In the genomic region with DNA sequence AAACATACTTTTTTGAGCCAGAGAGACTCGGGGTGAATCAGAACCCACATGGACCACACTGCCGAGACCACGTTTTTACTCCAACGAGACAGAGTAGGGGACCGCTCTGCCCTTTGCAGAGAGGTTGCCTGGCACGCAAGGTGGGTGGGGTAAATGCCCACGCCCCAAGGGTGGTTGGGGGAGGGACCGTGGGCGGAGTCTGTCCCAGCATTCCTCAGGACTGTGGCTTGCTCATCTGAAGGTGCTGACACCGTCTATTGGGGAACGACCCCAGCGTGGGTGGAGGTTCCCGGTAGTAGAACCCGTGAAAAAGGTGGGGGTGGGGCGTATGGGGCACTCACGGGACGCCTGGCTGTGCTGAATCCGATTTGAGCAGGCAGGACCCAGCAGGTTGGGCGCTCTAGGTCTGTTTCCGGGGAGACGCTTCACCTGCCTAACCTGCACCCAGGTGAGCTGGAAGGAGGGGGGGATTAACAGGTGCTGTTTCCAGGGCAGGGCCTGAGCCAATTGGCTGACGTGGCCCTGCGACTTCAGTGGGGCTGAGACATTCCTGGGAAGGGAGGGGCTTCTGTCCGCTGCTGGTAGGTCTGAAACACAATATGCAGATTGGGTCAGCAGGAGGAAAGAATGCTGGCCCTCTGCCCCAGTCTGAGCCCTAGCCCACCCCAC, we compare ENCODE assay signal across 8 mouse cellular contexts. TPM values are rescaled to one million over a fixed set of nuclear protein-coding genes. Genes with fewer than 3 reads are reported as not detected.
A peak's percentile ranks its signal among the peaks of the same experiment; 100 is the strongest.
DNase-seq lines count a peak whose midpoint lies in the region; ATAC-seq and TF ChIP-seq lines count a peak whose summit lies in the region.

Tmem125 (minus strand) TSS at position 453 of the 669 bp plus-strand sequence.

- CTCF ChIA-PET in Patski (lab: Charles Lee) = interaction anchor here (1.3 kb wide), 1 partner anchor 18 kb away, joined by 3 read pairs; no protein-coding TSS in a partner anchor

- no peak for TF ChIP-seq RAD21 in CH12.LX (IDR thresholded peaks at IDR 0.05; ENCODE audit: low read depth, low read length)

- H3K27me3 ChIP-seq in CH12.LX (replicated peaks) = peaks cover 80% of the 10 kb centered on the region
- H3K27me3 ChIP-seq in Patski = no peaks in the 10 kb centered on the region
- no peaks in the 10 kb centered on the region for H3K27me3 ChIP-seq in embryonic facial prominence, embryonic 15.5 days
- H3K27me3 ChIP-seq in hindbrain, embryonic 12.5 days = peaks cover 13% of the 10 kb centered on the region
- peaks cover 19% of the 10 kb centered on the region for H3K27me3 ChIP-seq in limb, embryonic 12.5 days
- no peaks in the 10 kb centered on the region; the same call in 1 of the 2 replicates for H3K27me3 ChIP-seq in midbrain, embryonic 11.5 days (ENCODE audit: control insufficient read depth, insufficient read depth, low read length)
- no peaks in the 10 kb centered on the region for H3K27me3 ChIP-seq in thymus, adult 2 months (ENCODE audit: control insufficient read depth, insufficient read depth, low read length)

- no peaks in the 10 kb centered on the region for H3K36me3 ChIP-seq in CH12.LX (replicated peaks in 1 of 2; ENCODE audit: control insufficient read depth in 1 of 2, insufficient read depth in 1 of 2, low read length in 1 of 2)
- H3K36me3 ChIP-seq in embryonic facial prominence, embryonic 15.5 days = no peaks in the 10 kb centered on the region
- no peaks in the 10 kb centered on the region for H3K36me3 ChIP-seq in hindbrain, embryonic 12.5 days
- no peaks in the 10 kb centered on the region for H3K36me3 ChIP-seq in limb, embryonic 12.5 days
- H3K36me3 ChIP-seq in midbrain, embryonic 11.5 days (ENCODE audit: control insufficient read depth, insufficient read depth, low read length) = no peaks in the 10 kb centered on the region
- H3K36me3 ChIP-seq in thymus, adult 2 months (ENCODE audit: control insufficient read depth, insufficient read depth, low read length) = no peaks in the 10 kb centered on the region

- no peak for TF ChIP-seq CTCF in CH12.LX (conservative IDR thresholded peaks at IDR 0.05 in 1 of 2, IDR thresholded peaks at IDR 0.05 in 1 of 2; ENCODE audit: low read depth in 2 of 2, low read length in 2 of 2)
- TF ChIP-seq CTCF in Patski (IDR thresholded peaks at IDR 0.05) = no peak
- TF ChIP-seq CTCF in thymus, adult 2 months (IDR thresholded peaks at IDR 0.05; ENCODE audit: borderline replicate concordance, control insufficient read depth, extremely low read depth, insufficient read depth, low read length, poor library complexity) = no peak

- no peak within 1 kb of the TSS for H3K27ac ChIP-seq in CH12.LX (ENCODE audit: insufficient read depth, low read depth)
- H3K27ac ChIP-seq in embryonic facial prominence, embryonic 15.5 days (replicated peaks) = peak within 1 kb of the TSS; percentile 76
- no peak within 1 kb of the TSS for H3K27ac ChIP-seq in hindbrain, embryonic 12.5 days
- no peak within 1 kb of the TSS for H3K27ac ChIP-seq in limb, embryonic 12.5 days
- H3K27ac ChIP-seq in midbrain, embryonic 11.5 days (ENCODE audit: low read depth, low read length) = no peak within 1 kb of the TSS
- no peak within 1 kb of the TSS for H3K27ac ChIP-seq in thymus, adult 2 months (ENCODE audit: control insufficient read depth, insufficient read depth, low read length)

- no peak for TF ChIP-seq EP300 in CH12.LX (IDR thresholded peaks at IDR 0.05; ENCODE audit: low read length)

- POLR2A ChIA-PET in Patski (lab: Charles Lee) = interaction anchor here (0.9 kb wide), 1 partner anchor 130 kb away, joined by 3 read pairs; no protein-coding TSS in a partner anchor

- no peak within 1 kb of the TSS for H3K9ac ChIP-seq in CH12.LX (ENCODE audit: insufficient read depth, low read depth)
- no peak within 1 kb of the TSS for H3K9ac ChIP-seq in embryonic facial prominence, embryonic 15.5 days
- no peak within 1 kb of the TSS for H3K9ac ChIP-seq in hindbrain, embryonic 12.5 days
- no peak within 1 kb of the TSS; the same call in 1 of the 2 replicates for H3K9ac ChIP-seq in limb, embryonic 12.5 days (replicated peaks)
- 0 out of 2 replicates have a peak within 1 kb of the TSS, but pooled peaks have one; percentile 28 for H3K9ac ChIP-seq in midbrain, embryonic 11.5 days (ENCODE audit: low read length)

- H3K79me2 ChIP-seq in CH12.LX (replicated peaks; ENCODE audit: control insufficient read depth, extremely low read depth, insufficient read depth, poor library complexity, severe bottlenecking) = no peaks in the 10 kb centered on the region

- no peak for TF ChIP-seq POLR2A in CH12.LX (IDR thresholded peaks at IDR 0.05; ENCODE audit: low read depth, low read length)
- TF ChIP-seq POLR2A in thymus, adult 2 months (IDR thresholded peaks at IDR 0.05; ENCODE audit: control insufficient read depth, extremely low read depth, insufficient read depth, low read length, poor library complexity) = no peak

- WGBS in embryonic facial prominence, embryonic 15.5 days = 2% methylated on average over 24 of the region's 24 CpGs
- 1% methylated on average over 24 of the region's 24 CpGs for WGBS in hindbrain, embryonic 12.5 days
- 2% methylated on average over 24 of the region's 24 CpGs for WGBS in limb, embryonic 12.5 days
- 3% methylated on average over 24 of the region's 24 CpGs for WGBS in midbrain, embryonic 11.5 days
- 10% methylated on average over 24 of the region's 24 CpGs for WGBS in thymus, adult 2 months

- dilution Hi-C loops in CH12.LX (cut with MboI; ENCODE audit: extremely low pct_ligation_motif_present, extremely low pct_unique_long_range_greater_than_20kb, low sequenced_read_pairs) = no loop called here

- H3K9me3 ChIP-seq in CH12.LX (replicated peaks; ENCODE audit: low read length) = no peaks in the 10 kb centered on the region
- 0 out of 2 replicates have a peak, but pooled peaks cover 4% of the 10 kb centered on the region for H3K9me3 ChIP-seq in embryonic facial prominence, embryonic 15.5 days (replicated peaks)
- H3K9me3 ChIP-seq in hindbrain, embryonic 12.5 days (replicated peaks) = no peaks in the 10 kb centered on the region
- H3K9me3 ChIP-seq in limb, embryonic 12.5 days = no peaks in the 10 kb centered on the region; the same call in 1 of the 2 replicates
- no peaks in the 10 kb centered on the region for H3K9me3 ChIP-seq in midbrain, embryonic 11.5 days (ENCODE audit: control insufficient read depth, low read length)

- peak within 1 kb of the TSS; percentile 59 for H3K4me2 ChIP-seq in CH12.LX (ENCODE audit: insufficient read depth, low read depth, poor library complexity, severe bottlenecking)
- H3K4me2 ChIP-seq in embryonic facial prominence, embryonic 15.5 days (replicated peaks) = peak within 1 kb of the TSS; percentile 57
- H3K4me2 ChIP-seq in hindbrain, embryonic 12.5 days (replicated peaks) = peak within 1 kb of the TSS; percentile 49
- peak within 1 kb of the TSS; percentile 67 for H3K4me2 ChIP-seq in limb, embryonic 12.5 days
- H3K4me2 ChIP-seq in midbrain, embryonic 11.5 days = peak within 1 kb of the TSS; percentile 45

- no peak for DNase-seq in CH12.LX (ENCODE audit: extremely low read depth)
- DNase-seq in Patski (ENCODE audit: low read depth, low spot score) = no peak
- no peak for DNase-seq in midbrain, embryonic 11.5 days (ENCODE audit: low spot score, missing footprints)
- peak; percentile 51 for DNase-seq in thymus, adult 2 months
- DNase-seq in frontal cortex, postnatal 36 days (ENCODE audit: low spot score in 2 of 2) = no peak

- H3K4me1 ChIP-seq in CH12.LX (ENCODE audit: control insufficient read depth in 1 of 2, insufficient read depth in 2 of 2) = no peaks in the 10 kb centered on the region
- peaks cover 13% of the 10 kb centered on the region; the same call in 1 of the 2 replicates for H3K4me1 ChIP-seq in embryonic facial prominence, embryonic 15.5 days
- H3K4me1 ChIP-seq in hindbrain, embryonic 12.5 days = peaks cover 5% of the 10 kb centered on the region; the same call in 1 of the 2 replicates
- peaks cover 21% of the 10 kb centered on the region for H3K4me1 ChIP-seq in limb, embryonic 12.5 days (replicated peaks)
- H3K4me1 ChIP-seq in midbrain, embryonic 11.5 days (ENCODE audit: control insufficient read depth, insufficient read depth, low read length) = peaks cover 12% of the 10 kb centered on the region; the same call in 1 of the 2 replicates
- 0 out of 2 replicates have a peak, but pooled peaks cover 10% of the 10 kb centered on the region for H3K4me1 ChIP-seq in thymus, adult 2 months (replicated peaks; ENCODE audit: control insufficient read depth, insufficient read depth, low read length)

- ATAC-seq in Patski = peak; percentile 38
- ATAC-seq in embryonic facial prominence, embryonic 15.5 days (ENCODE audit: insufficient number of reproducible peaks, low FRiP score, low TSS enrichment, low read depth) = peak; percentile 76
- peak; percentile 48; the same call in 1 of the 2 replicates for ATAC-seq in hindbrain, embryonic 12.5 days (ENCODE audit: low FRiP score)
- peak; percentile 52 for ATAC-seq in limb, embryonic 12.5 days (ENCODE audit: insufficient number of reproducible peaks, insufficient read depth, low FRiP score, low TSS enrichment, low read depth)
- 0 out of 2 replicates have a peak, but pooled peaks have one; percentile 27 for ATAC-seq in midbrain, embryonic 11.5 days (ENCODE audit: low FRiP score)

- H3K4me3 ChIP-seq in CH12.LX (replicated peaks in 1 of 3; ENCODE audit: low read depth in 2 of 3, low read length in 2 of 3, poor library complexity in 1 of 3) = peak within 1 kb of the TSS in 1 of 3 experiments; percentile 14
- H3K4me3 ChIP-seq in embryonic facial prominence, embryonic 15.5 days (replicated peaks) = peak within 1 kb of the TSS; percentile 33
- peak within 1 kb of the TSS; percentile 25 for H3K4me3 ChIP-seq in hindbrain, embryonic 12.5 days
- H3K4me3 ChIP-seq in limb, embryonic 12.5 days (replicated peaks) = peak within 1 kb of the TSS; percentile 33
- H3K4me3 ChIP-seq in midbrain, embryonic 11.5 days (ENCODE audit: low read depth, low read length) = peak within 1 kb of the TSS; percentile 19
- no peak within 1 kb of the TSS for H3K4me3 ChIP-seq in thymus, adult 2 months (ENCODE audit: control insufficient read depth, insufficient read depth, low read length)

- in situ Hi-C loops in CH12.LX (cut with MboI; ENCODE audit: low pct_ligation_motif_present, low pct_unique_long_range_greater_than_20kb, low sequenced_read_pairs) (loop anchor here (10.0 kb wide), 1 partner anchor 59 kb away; no protein-coding TSS in a partner anchor), Patski (cut with MboI; ENCODE audit: low pct_unique_long_range_greater_than_20kb) (no loop called here)

TF ChIP-seq in CH12.LX, 34 proteins besides CTCF, POLR2A, EP300 and RAD21 (continues in another document):
- TF ChIP-seq TBP (conservative IDR thresholded peaks at IDR 0.05; ENCODE audit: low read depth, low read length) = no peak

RNA-seq across cellular contexts. Expression of gene Tmem125, which starts in this region (rescaled TPM):
- total RNA-seq in CH12.LX (2012; rRNA removed) (not detected in 2 replicates), CH12.LX (2014; rRNA removed) (not detected in 2 replicates)
- polyA plus RNA-seq in CH12.LX (2012; ENCODE audit: insufficient read length, low read depth) (not detected in 2 replicates), Patski (2021) (0.42 TPM)
- 11.7 and 17.4 TPM in 2 replicates for polyA plus RNA-seq in embryonic facial prominence, embryonic 15.5 days (2015; fragmentation: Nextera tagmentation; extraction: Ambion mirVana)
- polyA plus RNA-seq in hindbrain, embryonic 12.5 days (2016; fragmentation: Nextera tagmentation; extraction: Ambion mirVana) = 0.72 and 0.81 TPM in 2 replicates
- 0.58 and 1.2 TPM in 2 replicates for polyA plus RNA-seq in limb, embryonic 12.5 days (2016; fragmentation: Nextera tagmentation; extraction: Ambion mirVana)
- polyA plus RNA-seq in midbrain, embryonic 11.5 days (2014; fragmentation: Nextera tagmentation; extraction: Ambion mirVana) = 0.11 and 0.22 TPM in 2 replicates
- 1.7 and 2.1 TPM in 2 replicates for polyA plus RNA-seq in thymus, adult 2 months (2012; rRNA removed)

Comparison
In these comparisons a context has a peak if more than half of its experiments do, and no peak if none do; other contexts are left out.
1. Peak in ATAC-seq in Patski; RNA of the gene not detected or under 1 TPM.
2. Peak in ATAC-seq, H3K4me3 ChIP-seq and H3K4me2 ChIP-seq in hindbrain, embryonic 12.5 days; RNA of the gene not detected or under 1 TPM.
3. Peak in ATAC-seq, H3K4me3 ChIP-seq, H3K9ac ChIP-seq and H3K4me2 ChIP-seq in midbrain, embryonic 11.5 days; RNA of the gene not detected or under 1 TPM.